Mouse (Mus musculus) CD4-positive naive resting alpha-beta T cell, adult 76 days (primary cell): ENCODE results near the gene Spdye4b. TPM values are rescaled to one million over a fixed set of nuclear protein-coding genes. Genes with fewer than 3 reads are reported as not detected.

Source experiments
- total RNA-seq: library from RNA; stranded (reverse); gene quantifications from one replicate; pipeline ENCODE4 v1.2.4, GENCODE M21; 2023

Gene Spdye4b
- total RNA-seq, result not detected

DNA sequence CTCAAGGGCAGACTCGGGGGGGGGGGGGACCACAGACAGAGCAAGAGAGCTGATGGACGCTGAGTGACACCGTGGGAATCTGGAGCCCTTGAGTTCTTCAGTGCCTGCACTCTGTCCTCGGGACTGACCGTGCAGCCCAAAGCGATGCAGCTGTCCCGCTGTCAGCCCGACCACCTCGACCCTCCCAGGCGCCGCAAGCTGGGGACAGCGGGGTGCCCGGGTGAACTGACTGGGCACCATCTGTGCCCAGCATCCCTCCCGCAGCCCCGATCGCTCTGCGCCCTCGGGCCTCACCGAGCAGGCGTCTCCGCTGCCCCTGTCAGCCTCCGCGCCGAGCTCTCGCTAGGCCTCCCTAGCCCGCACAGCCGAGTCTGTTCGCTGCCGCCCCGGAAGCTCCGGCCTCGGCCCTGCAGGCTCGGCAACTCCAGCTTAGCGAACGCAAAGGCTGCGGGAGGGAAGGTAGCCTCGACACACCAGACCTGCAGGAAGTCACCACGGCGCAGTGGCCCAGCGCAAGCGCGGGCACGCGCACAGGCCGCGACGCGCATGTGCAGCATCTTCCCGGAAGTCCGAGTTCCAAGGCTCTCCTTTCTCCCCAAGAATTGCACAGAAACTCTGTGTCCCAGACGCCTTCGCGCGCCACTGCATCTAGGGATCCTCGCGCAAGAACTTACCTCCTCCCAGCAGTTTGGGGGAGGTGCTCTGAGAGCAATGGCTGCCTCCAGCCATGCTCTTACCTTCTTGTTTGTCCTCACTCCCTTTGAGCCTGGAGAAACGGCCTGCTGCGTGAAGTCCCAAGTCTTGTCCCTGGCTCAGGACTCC, at the start of gene Spdye4b, which contains the start of gene Rbak:
Gene Spdye4b (plus strand): TSS at position 763 of the 822 bp plus-strand sequence.
Gene Rbak (minus strand): TSS at position 521 of the 822 bp plus-strand sequence.

DNA sequence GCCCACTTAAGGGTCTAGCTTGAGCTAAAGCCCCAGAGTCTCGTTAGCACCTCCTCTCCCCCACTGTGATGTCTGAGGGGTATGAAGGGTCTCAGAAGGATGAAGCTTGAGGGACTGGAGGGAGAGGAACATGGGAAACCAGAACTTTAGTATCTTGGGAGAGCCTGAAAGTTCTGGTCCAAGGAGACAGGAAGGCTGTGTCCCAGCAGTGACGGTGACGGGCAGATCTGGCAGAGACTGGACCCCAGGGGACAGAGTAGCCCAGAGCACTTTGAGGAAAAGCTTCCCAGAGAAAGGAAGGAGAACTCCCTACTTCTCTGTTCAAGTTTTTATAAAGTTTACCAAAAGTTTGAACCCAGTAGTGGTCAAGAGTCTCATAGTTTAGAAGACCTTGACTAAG, 33.3 kb upstream of the Spdye4b start, which contains the start of gene Olfr718-ps1:
Gene Olfr718-ps1 (minus strand): TSS at position 101 of the 400 bp plus-strand sequence.

DNA sequence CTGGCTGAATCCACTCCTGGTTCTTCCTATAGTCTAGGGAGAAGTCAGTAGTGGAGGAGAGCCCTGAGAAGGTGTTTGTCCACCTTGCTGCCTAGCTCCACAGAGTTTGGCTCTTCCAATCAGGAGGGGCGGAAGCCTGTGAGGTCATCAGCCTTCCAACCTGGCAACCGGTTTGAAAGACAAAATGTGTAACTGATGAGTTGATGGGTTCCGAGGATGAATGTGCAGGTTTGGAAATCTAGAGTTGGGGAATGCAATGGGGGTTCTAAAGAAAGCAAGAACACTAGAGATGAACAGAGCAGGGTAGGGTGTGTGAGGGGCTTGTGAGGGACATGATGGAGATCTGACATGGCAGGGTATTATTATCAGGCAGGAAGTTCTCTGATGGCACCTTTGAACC, 46.0 kb downstream of the Spdye4b start, which contains the start of gene Spdye4a:
Gene Spdye4a (minus strand): TSS at position 101 of the 400 bp plus-strand sequence.

DNA sequence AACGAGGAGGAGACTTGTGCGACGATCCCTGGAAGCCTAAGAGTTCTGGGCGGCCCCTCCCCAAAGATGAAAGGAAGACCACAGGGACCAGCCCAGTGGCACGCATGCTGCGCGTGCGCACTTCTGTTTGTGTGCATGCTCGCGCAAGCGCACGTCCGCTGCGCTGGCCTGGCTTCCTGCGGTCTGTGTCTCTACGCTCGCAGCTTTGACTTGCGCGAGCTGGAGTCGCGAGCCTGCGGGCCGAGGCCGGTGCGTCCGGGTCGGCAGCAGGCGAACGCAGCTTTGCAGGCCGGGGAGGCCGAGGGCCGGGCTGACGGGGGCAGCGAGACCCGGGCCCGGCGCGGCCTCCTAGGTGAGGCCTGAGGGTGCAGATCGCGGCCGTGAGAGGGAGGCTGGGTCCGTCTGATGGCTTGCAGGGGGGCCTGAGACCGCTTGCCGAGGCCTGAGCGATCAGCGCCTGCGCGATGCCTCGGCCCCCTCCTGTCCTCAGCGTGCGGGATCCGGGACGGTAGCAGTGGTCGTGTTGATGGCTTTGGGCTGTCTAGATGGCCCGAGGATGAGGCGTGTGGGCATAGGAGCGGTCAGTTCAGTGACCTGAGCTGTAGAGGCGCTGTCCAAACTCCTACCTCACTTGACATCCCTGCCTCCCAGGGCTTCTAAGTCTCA, 54.3 kb downstream of the Spdye4b start, which contains the start of gene Zfp12:
Gene Zfp12 (plus strand): TSS at position 136 of the 666 bp plus-strand sequence.

Other genes starting within 250 kb of the Spdye4b start
- 1.6 TPM for gene Fscn1, start 220.7 kb upstream of the Spdye4b start, total RNA-seq
- gene Rnf216, start 68.0 kb upstream of the Spdye4b start, total RNA-seq, result 19.6 TPM
- gene Olfr718-ps1, start 33.4 kb upstream of the Spdye4b start, total RNA-seq, result not detected
- gene Rbak, start 242 bp upstream of the Spdye4b start, total RNA-seq, result 16.9 TPM
- not detected for gene Spdye4a, start 45.9 kb downstream of the Spdye4b start, total RNA-seq
- 33.2 TPM for gene Zfp12, start 54.1 kb downstream of the Spdye4b start, total RNA-seq
- 1.5 TPM for gene Zfp316, start 89.0 kb downstream of the Spdye4b start, total RNA-seq
- gene Zfp853, start 112.6 kb downstream of the Spdye4b start, total RNA-seq, result 0.85 TPM
- gene E130309D02Rik, start 134.3 kb downstream of the Spdye4b start, total RNA-seq, result 39.9 TPM
- 58.2 TPM for gene Zdhhc4, start 148.2 kb downstream of the Spdye4b start, total RNA-seq
- gene Grid2ip, start 176.3 kb downstream of the Spdye4b start, total RNA-seq, result not detected
- gene Kdelr2, start 222.8 kb downstream of the Spdye4b start, total RNA-seq, result 20.9 TPM